Mouse (Mus musculus): Measurements from ENCODE around the gene Catsperz.
"Not testable (repeated sequence)": the region's sequence is repeated elsewhere in the genome, so short reads cannot be mapped to it uniquely, and the experiment has no call there.

Catsperz gene

DNA sequence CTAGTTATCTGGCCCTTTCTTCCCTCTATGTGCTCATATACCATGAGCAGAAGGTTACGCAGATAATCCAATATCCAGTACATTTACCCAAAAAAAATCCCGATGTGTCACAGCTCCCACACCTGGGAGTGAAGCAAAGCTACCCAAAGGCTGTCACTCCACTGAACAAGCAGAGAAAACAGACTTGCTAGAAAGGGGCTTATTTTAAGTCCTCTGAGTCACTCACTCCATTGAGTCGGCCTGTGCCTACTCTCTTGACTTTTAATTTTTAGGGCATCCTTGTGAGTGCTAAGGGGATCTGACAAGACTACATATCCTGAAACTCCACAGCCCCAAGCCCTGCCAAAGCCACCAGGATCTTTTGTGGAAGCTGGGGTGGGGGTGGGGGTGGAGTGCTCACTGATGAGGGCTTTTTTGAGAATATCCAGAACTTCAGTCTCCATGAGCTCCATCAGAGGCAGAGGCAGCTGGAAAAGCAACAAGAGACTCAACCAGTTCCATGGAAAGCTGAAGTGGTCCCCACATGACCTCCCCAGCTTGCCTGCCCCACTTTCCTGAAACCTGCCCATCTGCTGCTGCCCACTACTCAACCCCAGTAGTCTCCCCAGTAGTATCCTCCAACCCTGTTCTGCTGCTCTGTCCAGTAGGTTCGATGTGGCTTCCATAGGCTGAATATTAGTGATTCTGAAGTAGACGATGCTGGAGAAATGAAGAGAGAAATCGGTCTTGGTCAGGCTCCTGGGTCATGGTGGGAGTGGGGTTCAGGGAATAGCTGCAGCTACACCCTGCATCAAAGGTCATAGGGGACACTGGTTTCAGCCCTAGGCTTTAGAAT is 2.1 kb downstream of the Catsperz start:
- no peak for DNase-seq (ENCODE audit: low spot score)

DNA sequence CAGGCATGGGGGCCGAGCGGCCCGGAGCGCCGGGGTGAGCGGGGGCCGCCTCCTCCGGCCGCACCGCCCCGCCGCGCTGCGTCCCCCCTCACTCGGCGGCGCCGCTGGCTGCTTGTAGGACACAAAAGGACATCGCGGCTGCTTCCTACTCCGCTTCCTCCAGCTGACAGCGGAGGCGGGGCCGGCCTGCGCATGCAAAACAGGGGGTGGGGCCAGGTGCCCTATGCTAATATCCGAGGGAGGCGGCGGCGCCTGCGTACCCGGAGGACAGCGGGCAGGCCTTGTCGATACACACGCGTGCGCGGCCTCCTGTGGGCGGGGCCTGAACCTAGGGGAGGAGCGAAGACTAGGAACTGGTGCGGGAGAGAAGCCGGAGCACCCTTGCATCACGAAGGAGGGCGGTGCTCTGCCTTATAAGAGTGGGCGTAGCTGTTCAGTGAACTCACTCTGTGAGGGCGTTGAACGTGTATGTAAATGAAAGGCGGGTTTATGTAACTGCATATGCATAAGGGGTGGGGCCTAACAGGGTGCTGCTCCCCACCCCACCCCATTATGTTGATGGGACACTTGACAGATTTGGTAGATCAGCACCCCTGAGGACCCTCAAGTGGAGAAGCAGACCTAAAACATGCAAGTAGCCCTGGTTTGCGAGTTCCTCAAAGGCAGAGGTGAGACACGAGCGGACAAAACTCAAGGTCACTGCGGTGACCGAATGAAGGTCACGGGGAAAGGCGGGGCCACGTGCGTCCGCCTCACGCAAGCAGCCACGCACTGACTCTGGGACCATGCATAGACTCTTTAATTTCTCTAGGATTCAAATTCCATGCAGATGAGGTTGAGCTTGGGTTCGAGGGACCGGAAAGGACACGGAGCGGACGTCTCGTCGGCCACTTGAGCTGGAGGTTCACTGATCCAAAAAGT is 3.3 kb downstream of the Catsperz start, which contains the start of gene Esrra:
Gene Esrra (minus strand): TSS at position 167 of the 921 bp plus-strand sequence.
- peak; percentile 100 for DNase-seq (ENCODE audit: low spot score)

DNA sequence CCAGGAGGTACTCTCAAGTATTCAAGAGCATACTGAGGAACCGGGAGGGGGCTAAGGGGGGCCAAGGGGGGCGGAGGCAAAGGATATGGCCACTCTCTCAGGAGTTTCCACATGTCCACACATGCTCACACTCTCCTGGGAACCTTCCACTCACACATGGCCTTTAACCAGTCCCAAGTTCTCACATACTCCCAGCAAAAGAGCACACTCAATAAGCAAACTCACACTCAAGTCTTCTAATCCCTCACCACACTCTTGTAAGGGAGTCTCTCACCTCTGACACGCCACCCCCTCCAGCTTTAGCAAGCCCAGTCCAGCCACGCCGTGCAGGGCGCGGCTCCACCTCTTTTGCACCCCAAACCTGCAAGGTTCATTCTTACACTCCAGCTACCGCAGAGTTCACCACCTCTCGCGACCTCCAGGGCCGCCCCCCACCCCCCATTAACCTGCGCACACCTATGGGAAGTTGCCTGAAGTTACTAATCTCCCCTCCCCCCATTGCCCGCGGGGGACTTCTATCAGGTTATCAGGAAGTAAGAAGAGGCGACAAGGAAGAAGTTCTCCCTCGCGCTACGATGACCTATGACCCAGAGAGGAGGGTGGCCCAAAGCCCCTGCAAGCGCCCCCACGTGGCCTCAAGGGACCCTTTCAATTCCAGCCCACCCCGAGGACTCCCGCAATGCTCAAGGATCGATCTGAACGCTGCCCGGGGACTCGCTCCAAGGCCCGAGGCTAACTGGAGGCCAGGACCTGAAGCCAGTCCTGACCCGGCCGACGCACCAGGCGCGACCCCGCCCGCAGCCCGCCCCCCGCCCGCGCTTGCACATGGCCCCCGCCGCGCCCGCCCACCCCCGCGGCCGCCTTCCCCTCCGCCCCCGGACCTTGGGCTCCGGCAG is 4.2 kb downstream of the Catsperz start:
- peak; percentile 42 for DNase-seq (ENCODE audit: low spot score)

DNA sequence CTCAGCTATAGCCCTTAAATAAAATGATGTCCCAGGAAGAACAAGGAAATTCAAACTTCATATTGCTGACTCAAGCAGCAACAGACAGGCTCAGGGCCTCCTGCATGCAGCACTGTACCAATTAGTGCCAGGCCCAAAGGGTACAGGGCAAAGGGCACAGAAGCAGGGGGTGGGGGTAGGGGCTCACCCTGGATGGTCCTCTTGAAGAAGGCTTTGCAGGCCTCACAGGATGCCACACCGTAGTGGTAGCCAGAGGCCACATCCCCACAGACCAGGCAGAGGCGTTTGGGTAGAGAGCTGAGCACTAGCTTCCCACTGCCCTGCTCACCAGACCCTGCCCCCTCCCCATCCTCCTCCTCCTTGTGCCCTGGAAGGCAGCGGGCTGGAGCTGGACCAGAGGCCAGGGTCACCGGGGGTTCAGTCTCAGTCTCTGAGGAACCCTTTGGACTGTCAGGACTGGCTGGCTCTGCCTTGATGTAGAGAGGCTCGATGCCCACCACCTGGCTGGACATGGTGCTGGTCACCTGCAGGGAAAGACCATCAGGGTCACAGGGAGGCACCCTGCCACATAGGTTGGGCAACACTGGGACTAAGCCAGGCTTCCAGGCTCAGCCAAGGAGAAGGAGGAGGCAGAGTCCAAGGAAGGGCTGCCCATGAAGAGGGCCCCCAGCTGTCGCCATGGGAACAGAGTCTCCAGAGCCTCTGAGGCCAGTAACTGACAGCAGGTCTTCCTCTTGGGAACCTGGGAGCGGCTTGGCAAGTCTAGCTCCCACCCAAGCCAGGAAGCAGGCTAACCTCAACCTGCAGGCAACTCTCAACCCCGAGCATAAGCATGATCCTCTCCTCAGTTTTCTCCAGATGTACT is 5.1 kb downstream of the Catsperz start:
- DNase-seq (ENCODE audit: low spot score), result no peak

DNA sequence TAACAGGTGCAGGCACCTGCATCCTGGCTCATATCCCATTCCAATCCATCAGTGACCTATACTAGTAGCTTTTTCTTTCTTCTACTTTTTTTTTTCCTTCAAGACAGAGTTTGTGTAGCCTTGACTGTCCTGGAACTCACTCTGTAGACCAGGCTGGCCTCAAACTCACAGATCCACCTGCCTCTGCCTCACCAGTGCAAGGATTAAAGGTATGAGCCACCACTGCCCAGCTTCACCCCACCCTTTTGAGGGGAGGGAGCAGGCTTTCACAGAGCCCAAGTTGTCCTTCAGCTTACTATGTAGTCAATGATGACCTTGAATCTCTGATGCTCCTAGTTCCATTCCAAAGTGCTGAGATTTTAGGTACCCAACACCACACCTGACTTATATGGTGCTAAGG is 5.7 kb downstream of the Catsperz start:
- DNase-seq (ENCODE audit: low spot score), result no peak

DNA sequence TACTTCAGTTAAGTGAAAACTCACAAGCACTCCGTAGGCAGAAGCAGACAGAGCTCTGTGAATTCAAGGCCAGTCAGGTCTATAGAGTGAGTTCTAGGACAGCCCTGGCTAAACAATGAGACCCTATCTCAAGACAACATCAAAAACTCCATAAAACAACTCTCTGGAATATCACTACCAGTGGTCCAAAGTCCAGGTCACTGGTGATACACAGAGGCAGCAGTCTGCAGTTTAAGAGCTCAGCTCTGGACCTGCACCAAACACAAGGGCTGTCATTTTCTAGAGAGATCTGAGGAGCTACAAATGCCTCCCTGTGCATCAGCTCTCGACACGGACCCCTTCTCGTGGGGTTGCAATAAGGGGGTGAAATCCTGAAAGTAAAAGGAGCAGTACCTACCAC is 6.9 kb downstream of the Catsperz start:
- no peak for DNase-seq (ENCODE audit: low spot score)

DNA sequence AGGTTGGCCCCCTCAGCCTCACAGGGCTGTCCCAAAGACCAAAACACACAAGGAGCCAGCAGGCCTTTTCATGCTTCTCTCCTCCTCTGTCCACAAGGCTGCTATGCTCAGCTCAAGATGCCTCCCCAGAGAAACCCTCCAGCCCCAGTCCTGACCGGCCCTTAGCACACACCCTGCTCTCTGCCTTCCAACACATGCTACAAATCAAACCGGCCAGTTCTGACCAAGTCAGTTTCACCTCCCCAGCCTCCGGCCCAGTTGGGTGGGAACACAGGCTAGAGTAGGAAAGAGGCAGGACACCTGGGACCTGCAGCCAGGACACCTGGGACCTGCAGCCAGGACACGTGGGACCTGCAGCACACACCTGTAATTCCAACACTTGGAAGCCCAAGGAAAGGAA is 8.7 kb downstream of the Catsperz start:
- no peak for DNase-seq (ENCODE audit: low spot score)

DNA sequence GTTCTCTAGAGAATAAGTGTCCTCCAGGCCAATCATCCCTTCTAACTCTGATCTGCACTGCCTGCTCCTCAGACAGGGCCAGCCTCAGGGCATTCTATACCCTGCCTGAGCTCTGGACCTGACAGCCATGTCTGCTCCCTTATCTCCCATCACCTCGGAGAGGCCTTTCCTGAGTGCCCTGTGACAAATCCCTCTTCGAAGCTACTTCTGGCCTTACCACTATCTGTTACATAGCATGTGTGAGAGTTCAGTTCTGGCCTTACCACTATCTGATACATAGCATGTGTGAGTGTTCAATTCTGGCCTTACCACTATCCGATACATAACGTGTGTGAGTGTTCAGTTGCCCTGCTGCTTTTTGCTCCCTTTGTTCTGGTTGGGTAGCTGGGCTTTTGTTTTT is 9.9 kb downstream of the Catsperz start:
- DNase-seq (ENCODE audit: low spot score), result no peak

DNA sequence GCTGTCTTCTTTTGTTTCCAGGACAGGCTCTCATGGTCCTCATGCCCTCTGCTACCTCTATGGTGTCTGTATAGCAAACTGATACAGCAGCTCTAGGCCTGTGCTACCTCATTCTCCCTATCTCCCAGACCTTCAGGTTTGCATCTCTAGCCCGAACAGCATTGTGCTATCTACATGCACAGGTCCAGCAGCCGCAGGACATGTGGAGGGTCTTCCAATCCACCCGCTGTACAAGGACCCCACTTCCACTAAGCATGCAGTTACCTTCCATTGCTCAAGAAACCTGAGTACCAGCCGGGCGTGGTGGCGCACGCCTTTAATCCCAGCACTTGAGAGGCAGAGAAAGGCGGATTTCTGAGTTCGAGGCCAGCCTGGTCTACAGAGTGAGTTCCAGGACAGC is 10.6 kb downstream of the Catsperz start:
- DNase-seq (ENCODE audit: low spot score), result no peak

DNA sequence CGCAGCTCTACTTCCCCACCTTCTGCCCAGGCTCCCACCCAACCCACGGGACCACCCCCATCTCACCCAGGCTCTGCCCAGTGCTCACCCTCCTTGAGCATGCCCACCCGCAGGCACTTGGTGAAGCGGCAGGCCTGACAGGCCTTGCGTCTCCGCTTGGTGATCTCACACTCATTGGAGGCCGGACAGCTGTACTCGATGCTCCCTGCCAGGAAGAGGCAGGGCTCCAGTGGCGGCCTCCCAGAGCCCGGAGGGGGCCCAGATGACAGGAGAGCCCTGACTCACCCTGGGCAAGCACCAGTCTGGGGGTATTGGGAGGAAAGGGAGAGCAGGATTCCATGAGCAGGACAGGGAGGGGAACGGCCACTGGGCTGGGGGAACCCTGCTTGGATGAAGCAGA is 11.2 kb downstream of the Catsperz start:
- no peak for DNase-seq (ENCODE audit: low spot score)

DNA sequence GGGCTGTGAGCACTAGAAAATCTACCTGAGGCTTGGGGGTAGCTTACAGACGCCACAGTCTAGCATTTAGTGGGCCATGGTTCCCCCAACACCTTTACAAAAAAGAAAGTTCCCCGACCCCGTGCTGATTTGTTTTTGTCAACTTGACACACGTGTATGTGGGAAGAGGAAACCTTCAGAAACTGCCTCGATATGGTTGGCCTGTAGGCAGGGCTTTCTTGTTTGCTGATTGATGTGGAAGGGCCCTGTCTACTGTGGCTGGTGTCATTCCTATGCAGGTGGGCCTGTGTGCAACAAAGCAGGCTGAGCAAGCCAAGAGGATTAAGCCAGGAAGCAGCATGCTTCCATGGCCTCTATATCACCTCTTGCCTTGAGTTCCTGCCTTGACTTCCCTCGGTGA is 12.1 kb downstream of the Catsperz start:
- no peak for DNase-seq (ENCODE audit: low spot score)

DNA sequence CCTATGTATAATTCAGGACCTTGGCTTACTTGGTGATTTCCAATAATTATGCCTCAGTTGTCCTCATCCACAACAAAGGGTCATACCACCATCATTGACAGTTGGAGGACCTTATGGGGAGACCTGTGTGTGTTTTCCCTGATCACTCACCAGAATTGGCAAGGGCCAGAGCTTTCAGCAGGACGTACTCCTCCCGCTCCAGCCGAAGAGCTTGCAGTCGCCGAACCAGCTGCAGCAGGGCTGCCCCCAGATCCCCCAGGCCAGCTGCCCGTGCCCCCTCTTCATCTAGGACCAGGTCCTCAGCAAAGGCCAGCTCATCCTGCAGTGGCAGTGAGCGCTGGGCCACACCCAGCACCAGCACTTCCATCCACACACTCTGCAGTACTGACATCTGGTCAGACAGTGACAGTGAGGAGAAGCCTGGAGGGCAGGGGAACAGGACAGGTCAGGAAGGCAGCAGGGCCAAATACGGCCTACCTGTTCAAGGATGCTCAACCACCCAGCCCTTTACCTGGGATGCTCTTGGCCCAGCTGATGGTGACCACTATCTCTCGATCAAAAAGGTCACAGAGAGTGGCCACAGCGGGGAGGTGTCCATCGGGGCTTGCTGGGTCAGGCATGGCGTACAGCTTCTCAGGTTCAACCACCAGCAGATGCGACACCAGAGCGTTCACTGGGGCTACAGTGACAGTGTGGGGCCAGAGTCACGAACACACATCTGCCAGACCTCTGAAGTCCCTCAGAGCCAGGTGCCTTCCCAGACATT is 12.8 kb downstream of the Catsperz start:
- no peak for DNase-seq (ENCODE audit: low spot score)

DNA sequence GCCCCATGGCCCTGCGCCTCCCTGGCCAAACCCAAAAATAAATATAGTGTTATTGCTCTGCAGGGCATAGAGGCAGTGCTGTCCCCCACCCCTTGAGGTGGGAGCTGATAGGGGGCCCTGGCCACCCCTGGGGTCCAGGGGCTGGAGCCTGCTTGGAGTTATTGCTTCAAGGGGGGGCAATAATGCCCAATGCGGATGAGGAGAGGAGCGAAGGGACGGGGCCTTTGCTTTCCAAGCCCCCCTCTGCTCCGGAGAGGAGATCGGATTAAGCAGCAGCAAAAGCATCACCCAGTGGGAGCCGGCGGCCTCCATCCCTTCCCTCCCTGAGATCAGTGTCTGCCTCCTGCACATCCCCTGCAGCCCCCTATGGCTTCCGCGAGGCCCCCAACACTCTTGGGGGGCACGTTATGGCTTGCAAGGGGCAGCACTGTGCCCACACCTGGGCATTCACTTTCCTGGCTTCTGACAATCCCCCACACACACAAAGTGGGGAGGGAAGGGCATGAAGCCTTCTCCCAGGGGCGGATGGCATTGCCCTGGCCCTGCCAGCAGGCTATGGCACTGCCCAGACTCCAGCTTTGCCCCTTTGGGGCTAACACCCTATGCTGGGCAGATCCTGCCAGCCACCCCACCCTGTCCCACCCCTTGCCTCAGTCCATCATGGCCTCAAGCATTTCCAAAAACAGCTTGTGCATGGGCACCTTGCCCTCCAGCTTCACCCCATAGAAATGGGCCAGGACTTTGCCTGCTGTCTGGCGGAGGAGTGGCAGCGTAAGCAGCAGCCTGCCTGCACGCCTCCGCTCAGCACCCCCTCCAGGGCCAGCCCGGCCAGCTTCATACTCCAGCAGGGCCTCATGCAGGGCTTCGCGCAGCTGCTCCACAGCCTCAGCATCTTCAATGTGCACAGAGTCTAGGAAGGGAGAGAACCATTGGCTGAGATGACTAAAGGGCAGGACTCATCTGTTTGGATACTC is 13.8 kb downstream of the Catsperz start:
- DNase-seq (ENCODE audit: low spot score), result no peak

DNA sequence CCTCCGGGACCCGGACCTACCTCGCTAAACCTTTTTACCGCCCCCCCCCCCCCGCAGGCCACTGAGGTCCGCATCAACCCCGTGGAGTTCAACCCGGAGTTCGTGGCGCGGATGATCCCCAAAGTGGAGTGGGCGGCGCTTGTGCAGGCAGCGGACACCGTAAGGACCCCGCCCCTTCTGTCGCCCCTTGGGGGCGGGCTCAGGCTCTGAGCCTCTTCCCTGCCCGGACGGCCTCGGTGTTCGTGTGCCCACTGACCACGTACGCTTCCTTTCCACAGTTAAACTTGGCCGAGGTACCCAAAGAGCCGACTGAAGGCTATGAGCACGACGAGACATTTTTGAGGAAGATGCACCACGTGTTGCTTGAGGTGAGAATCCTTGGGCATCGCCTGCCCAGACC is 14.9 kb downstream of the Catsperz start:
- not testable (repeated sequence) for DNase-seq (ENCODE audit: low spot score)

DNA sequence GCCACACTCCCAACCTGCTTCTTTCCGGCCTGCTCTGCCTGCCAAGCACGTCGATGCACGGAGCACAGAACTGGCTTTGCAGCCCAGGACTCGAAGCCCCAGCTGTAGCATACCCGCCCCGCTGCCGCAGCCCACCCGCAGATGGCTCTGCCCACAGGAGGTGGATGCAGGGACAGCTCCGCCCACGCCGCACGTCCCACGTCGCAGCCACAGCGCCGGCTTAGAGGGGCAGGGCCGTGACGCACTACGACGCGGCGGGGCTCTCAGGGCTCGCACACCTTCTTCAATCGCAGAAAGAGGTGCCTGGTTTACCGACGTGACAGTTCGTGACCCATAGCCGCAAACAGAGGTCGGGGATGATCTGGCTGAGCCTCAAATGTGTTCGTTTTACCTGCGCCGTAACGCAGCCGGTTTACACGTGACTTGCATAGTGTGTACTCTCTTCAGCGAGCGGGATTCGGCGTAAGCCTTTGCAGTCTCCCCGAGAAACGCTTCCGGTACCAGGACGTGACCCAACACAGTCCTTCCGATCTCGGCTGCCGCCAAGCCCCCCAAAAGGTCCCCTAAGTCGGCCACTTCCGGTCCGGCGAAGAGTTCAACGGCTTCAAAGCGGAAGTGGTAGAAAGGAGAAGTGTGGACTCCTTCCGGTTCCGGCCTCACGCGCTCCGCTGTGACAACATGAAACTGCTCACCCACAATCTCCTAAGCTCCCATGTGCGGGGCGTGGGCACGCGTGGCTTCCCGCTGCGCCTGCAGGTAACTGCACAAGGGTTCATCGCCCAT is 15.5 kb downstream of the Catsperz start, which contains the start of the genes Trmt112 and Prdx5:
Gene Trmt112 (plus strand): TSS at position 192 of the 783 bp plus-strand sequence.
Gene Prdx5 (minus strand): TSS at position 600 of the 783 bp plus-strand sequence.
- DNase-seq (ENCODE audit: low spot score), result peak; percentile 90

DNA sequence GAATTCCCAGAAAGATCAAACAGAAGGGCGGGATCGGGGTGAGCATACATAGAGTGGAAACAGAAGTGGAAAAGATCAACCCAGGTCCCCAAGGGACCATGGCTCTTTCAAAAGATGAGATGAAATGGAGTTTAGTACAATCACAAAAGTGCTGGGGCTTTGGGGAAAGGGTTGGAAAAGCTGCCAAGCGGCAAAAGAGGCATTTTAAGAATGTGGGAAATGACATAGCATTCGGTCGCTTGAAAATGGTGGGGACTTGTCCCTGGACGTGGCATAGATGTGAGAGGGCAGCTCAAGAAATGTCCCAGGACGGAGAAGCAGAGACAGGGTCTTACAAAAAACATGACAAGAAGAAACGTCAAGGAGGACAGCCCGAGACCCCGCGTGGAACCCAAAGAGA is 16.2 kb downstream of the Catsperz start:
- DNase-seq (ENCODE audit: low spot score), result no peak

DNA sequence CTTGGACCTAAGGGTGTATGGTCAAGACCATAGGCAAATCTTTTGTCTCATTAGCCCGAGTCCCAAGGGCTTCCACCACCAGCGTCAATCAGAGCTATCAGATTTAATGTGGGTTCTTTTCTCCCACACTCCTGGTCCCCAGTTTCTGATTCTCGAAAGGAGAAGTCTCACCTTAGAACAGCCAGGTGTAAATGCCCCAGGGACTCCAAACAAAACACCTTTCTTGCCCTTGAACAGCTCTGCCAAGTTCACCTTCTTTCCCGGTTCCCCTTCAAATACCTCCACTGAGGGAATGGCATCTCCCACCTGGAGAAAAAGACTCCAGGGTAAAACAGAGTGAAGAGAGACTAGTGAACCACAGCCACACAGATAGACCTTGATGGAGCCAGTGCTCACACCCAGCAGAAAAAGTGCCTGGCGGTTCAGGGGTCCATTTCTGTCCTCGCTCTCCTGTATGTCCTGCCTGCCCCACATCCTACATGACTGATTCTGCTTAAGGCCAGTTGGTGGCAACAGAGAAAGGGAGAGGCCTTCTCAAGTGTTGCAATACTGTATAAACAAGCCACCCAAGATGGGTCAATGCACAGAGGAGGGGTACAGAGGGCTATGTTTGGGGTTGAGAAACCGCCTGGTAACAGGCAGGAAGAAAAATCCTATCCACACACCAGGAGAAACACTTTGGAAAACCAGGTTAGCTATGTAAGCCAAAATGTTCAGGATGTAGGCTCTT is 17.2 kb downstream of the Catsperz start:
- no peak for DNase-seq (ENCODE audit: low spot score)

Data from T-cell, adult 2 months (primary cell).